Mouse (Mus musculus) heart, embryonic 12.5 days (tissue): ENCODE results near the gene Scnn1g. TPM values are rescaled to one million over a fixed set of nuclear protein-coding genes. Genes with fewer than 3 reads are reported as not detected.

Source experiments
- ATAC-seq: fragments of 200-750 bp; cut with Nextera tagmentation; 2 replicates; pipeline ENCODE4 v1.8.0; 2017; ENCODE audit warnings: moderate TSS enrichment, moderate library complexity; ENCODE audit not compliant: insufficient number of reproducible peaks, low FRiP score
- H3K27ac ChIP-seq: fragments of 300-500 bp; sonication (generic); 2 replicates; pipeline ENCODE4 v1.5.1; 2016; ENCODE audit warnings: mild to moderate bottlenecking, moderate library complexity; ENCODE audit not compliant: poor library complexity, severe bottlenecking
- H3K27me3 ChIP-seq: fragments of 300-500 bp; sonication (generic); replicated peaks from 2 replicates; pipeline ENCODE4 v1.6.1; 2016; ENCODE audit warnings: mild to moderate bottlenecking, moderate library complexity
- H3K36me3 ChIP-seq: fragments of 300-500 bp; sonication (generic); 2 replicates; pipeline ENCODE4 v1.6.1; 2016; ENCODE audit warnings: mild to moderate bottlenecking, moderate library complexity
- H3K4me1 ChIP-seq: fragments of 300-500 bp; sonication (generic); replicated peaks from 2 replicates; pipeline ENCODE4 v1.6.1; 2016; ENCODE audit warnings: mild to moderate bottlenecking
- H3K4me2 ChIP-seq: fragments of 300-500 bp; sonication (generic); 2 replicates; pipeline ENCODE4 v1.6.1; 2016; ENCODE audit warnings: mild to moderate bottlenecking, moderate library complexity
- H3K4me3 ChIP-seq: fragments of 300-500 bp; sonication (generic); 2 replicates; pipeline ENCODE4 v1.5.1; 2016; ENCODE audit warnings: mild to moderate bottlenecking
- H3K9ac ChIP-seq: fragments of 300-500 bp; sonication (generic); 2 replicates; pipeline ENCODE4 v1.6.1; 2016; ENCODE audit warnings: mild to moderate bottlenecking, moderate library complexity
- H3K9me3 ChIP-seq: fragments of 300-500 bp; sonication (generic); replicated peaks from 2 replicates; pipeline ENCODE4 v1.6.1; 2016; ENCODE audit warnings: mild to moderate bottlenecking, moderate library complexity
- WGBS: fragments of 180-500 bp; shearing (Covaris S2); methylation state at CpG from one replicate; pipeline ENCODE4 v1.1.7; 2016; 5-methylcytosine and 5-hydroxymethylcytosine counted together
- polyA plus RNA-seq: library from polyadenylated mRNA; unstranded; fragments of >200 nt; fragmentation: Nextera tagmentation; extraction: Ambion mirVana; gene quantifications from 2 replicates; pipeline ENCODE4 v1.2.1, GENCODE M21; 2016

Scnn1g gene
- not detected in 2 replicates for polyA plus RNA-seq

DNA sequence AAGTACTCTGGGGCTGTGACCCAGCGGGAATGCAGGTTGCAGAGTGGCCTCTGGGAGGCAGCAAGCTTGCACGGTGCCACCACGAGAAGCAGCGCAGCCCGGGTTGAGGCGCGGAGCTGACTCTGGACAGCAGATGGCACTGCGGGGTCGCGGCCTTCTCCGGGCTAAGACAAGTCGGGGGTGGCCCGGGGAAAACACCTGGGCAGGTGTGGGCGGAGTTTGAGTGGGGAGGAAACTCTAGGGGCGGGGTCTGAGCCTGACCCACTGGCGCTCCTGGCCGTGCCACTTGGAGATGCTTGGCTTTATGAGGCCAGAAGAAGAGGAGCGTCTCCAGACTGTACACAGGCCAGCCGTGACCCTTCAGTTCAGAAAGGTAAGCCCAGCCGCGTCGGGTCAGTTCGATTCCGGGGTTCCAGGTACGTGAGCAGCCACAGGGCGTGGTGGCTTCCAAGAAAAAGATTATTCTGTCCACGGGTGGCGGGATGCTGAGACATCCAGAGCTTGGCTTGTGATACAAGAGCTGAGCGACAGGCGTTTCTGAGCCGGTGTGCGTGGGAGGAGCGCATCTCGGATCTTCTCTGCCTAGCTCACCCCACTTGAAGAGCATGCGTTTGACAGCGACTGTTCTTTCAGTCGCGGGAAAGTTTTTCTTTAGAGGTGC lies at the start of gene Scnn1g:
Gene Scnn1g, plus strand, starts transcription at position 309 of the 661 bp plus-strand sequence.
- peak; percentile 77 for ATAC-seq
- Histone ChIP-seq H3K27ac (no peak within 1 kb of the TSS), H3K4me1 (peaks cover 20% of the 10 kb centered on the region), H3K4me2 (peak within 1 kb of the TSS; percentile 76), H3K4me3 (peak within 1 kb of the TSS; percentile 41), H3K36me3 (no peaks in the 10 kb centered on the region), H3K9me3 (no peaks in the 10 kb centered on the region), H3K9ac (peak within 1 kb of the TSS; percentile 49; the same call in 1 of the 2 replicates), H3K27me3 (peaks cover 46% of the 10 kb centered on the region)
- 2% methylated on average over 38 of the region's 38 CpGs for WGBS

DNA sequence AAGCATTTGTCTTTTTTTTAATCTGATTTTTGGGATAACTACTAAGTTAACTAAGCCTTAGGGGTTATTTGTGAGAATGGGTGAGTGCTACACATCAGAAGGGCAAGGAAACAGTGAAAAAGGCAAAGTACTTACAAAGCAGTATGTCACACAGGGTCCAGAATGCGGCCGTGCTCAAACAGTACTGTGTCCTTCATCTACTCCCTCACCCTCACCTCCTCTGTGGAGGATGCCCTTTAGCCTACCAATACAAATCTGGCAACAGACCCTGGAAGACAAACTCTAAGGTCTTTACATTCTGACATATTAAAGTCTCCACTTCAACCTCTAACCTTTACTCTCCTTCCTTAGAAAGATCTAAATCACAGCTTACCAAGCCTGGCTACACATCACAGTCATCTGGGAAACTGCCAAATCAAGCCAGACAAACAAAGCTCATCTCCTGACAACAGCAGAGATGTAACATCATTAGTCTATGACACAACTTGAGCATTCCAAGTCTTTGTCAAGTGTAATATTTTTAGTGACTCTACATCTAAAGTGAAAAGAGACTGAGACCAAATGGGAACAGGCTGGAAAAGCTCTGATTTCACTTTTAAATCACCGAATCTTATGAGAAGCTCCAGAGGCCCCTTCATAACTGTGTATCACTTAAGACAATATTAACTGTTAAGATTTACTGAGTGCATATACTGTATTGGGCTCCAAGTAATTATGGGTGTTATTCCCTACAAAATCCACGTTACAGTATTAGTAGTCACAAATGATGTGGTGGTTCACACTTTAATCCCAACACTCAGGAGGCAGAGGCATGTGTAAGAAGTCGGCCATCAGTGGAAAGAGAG lies 48.9 kb upstream of the Scnn1g start:
- Histone ChIP-seq H3K9ac (no peak overlapping the region), H3K36me3 (no peaks in the 10 kb centered on the region), H3K4me2 (no peak overlapping the region), H3K4me3 (no peak overlapping the region), H3K9me3 (no peaks in the 10 kb centered on the region; the same call in 1 of the 2 replicates), H3K27ac (no peak overlapping the region), H3K4me1 (no peaks in the 10 kb centered on the region), H3K27me3 (no peaks in the 10 kb centered on the region)
- 89% methylated on average over 5 of the region's 5 CpGs for WGBS
- no peak for ATAC-seq

DNA sequence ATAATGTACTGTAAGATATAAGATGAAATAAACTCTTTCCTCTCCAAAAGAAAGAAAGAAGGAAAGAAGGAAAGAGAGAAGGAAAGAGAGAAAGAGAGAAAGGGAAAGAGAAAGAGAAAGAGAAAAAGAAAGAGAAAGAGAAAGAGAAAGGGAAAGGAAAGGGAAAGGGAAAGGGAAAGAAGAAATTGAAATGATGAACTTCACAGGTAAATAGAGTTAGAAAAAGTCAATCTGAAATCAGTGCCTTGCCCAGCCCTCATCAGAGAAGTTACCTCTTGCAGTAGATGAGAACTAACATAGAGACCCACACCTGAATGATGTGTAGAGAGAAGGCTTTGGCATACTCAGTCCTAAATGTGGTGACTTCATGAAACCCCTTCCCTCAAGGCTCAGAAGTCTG lies 44.9 kb upstream of the Scnn1g start:
- no peaks in the 10 kb centered on the region; the same call in 1 of the 2 replicates for H3K9me3 ChIP-seq
- H3K27ac ChIP-seq: no peak overlapping the region
- H3K27me3 ChIP-seq: no peaks in the 10 kb centered on the region
- no peak overlapping the region for H3K4me2 ChIP-seq
- H3K4me3 ChIP-seq: no peak overlapping the region
- H3K9ac ChIP-seq: no peak overlapping the region
- no peak for ATAC-seq
- no peaks in the 10 kb centered on the region for H3K4me1 ChIP-seq
- no peaks in the 10 kb centered on the region for H3K36me3 ChIP-seq

DNA sequence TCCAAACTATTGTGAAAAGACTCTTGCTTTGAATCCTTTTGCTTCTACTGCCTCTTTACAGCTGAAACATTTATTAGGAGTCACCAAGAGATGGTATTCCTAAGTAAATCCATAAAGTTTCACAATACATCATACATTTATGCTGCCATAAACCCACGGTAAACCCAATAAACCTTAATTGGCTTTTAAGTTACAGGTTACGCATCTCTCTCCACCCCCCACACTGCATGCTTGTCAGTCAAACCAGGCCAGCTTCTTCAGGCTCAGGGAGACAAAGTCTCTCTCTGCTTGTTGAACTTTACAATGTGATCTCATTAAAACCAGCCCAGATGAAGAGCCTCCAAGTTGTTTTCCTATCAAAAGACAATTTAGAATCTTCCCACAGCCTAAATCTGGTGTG lies 42.5 kb upstream of the Scnn1g start:
- no peaks in the 10 kb centered on the region for H3K9me3 ChIP-seq
- no peaks in the 10 kb centered on the region; the same call in 1 of the 2 replicates for H3K4me1 ChIP-seq
- H3K27me3 ChIP-seq: no peaks in the 10 kb centered on the region
- no peak overlapping the region for H3K4me3 ChIP-seq
- no peak overlapping the region for H3K4me2 ChIP-seq
- H3K27ac ChIP-seq: no peak overlapping the region
- no peak overlapping the region for H3K9ac ChIP-seq
- 90% methylated on average over 2 of the region's 2 CpGs for WGBS
- ATAC-seq: no peak
- no peaks in the 10 kb centered on the region for H3K36me3 ChIP-seq

DNA sequence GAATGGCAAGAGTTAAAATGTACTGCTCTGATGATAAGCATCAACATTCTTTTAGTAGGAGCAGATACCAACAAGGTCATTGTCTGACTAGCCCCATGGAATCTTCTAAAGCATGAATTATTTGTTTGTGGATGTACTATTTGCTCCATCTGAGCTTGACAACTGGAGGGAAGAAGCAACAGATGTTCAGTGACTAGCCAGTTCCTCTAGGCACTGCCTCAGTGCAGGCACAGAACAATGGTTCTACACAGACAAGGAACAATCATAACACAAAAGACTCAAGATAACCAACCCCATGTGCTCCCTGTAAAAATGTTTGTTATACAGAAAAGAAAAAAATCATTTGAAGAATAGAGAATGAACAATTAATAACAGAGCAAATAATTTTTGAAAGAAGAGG lies 37.1 kb upstream of the Scnn1g start:
- ATAC-seq: no peak
- Histone ChIP-seq H3K9me3 (no peaks in the 10 kb centered on the region), H3K4me3 (no peak overlapping the region), H3K36me3 (no peaks in the 10 kb centered on the region), H3K4me2 (no peak overlapping the region), H3K9ac (no peak overlapping the region), H3K27ac (no peak overlapping the region), H3K27me3 (no peaks in the 10 kb centered on the region), H3K4me1 (peaks cover 26% of the 10 kb centered on the region)

DNA sequence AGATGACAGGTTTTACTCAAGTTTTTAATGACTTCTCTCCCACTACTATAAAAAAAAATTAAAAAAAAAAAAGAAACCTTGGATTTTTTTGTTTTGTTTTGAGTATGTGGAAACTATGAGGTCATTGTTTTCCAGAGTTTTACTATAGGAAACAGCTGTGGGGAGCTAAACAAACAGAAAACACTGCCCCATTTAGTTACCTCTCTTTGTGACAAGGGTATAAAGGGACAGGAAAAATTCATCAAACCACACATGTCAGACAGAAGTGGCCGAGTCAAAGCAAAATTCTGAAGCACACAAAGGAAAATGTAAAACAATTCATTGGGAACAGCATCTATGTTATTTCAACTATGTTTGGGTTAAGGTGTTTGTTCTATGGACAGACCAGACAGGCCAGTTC lies 36.7 kb upstream of the Scnn1g start:
- ATAC-seq: no peak
- Histone ChIP-seq H3K9ac (no peak overlapping the region), H3K4me2 (no peak overlapping the region), H3K27me3 (no peaks in the 10 kb centered on the region), H3K27ac (no peak overlapping the region), H3K4me3 (no peak overlapping the region), H3K4me1 (peaks cover 30% of the 10 kb centered on the region), H3K9me3 (no peaks in the 10 kb centered on the region), H3K36me3 (no peaks in the 10 kb centered on the region)
- WGBS: 51% methylated on average over 1 of the region's 1 CpGs

DNA sequence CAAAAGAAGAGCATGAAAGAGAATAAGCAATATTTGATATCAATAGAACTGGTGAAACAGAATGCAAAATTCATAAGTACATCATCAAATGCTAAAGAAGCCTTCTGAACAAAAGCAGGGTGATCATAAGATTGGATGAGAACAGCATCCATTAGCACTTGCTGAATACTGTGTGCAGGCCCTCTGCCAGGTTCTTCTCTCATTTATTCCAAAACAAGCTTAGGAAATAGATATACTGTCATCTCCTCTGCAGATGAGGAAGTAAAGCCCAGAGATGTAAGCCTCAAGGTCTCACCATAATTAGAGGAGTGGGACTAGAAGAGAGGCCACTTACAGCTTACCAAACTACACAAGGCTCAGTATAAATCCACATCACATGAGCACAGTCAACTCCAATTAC lies 35.1 kb upstream of the Scnn1g start:
- no peak for ATAC-seq
- Histone ChIP-seq H3K36me3 (no peaks in the 10 kb centered on the region), H3K9ac (no peak overlapping the region), H3K4me1 (peaks cover 43% of the 10 kb centered on the region), H3K27me3 (no peaks in the 10 kb centered on the region), H3K9me3 (no peaks in the 10 kb centered on the region), H3K4me3 (no peak overlapping the region), H3K27ac (no peak overlapping the region), H3K4me2 (no peak overlapping the region)

DNA sequence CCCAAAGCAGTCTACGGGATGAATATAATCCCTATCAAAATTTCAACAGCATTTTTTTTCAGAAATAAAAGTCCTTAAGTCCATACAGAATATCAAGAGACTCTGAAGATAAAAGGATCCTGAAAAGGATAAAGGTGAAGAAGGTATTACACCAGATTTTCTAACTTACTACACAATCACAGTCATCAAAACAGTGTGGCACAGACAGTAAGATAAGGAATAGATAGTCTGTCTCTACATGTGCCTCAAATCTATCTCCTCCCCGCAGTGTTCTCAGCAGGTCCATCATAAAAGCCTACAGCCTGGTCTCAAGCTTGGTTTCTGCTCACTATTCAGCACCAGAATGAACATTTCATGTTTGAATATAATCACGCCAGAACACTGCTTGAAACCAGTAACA lies 33.8 kb upstream of the Scnn1g start:
- Histone ChIP-seq H3K27ac (no peak overlapping the region), H3K9ac (no peak overlapping the region), H3K4me1 (peaks cover 53% of the 10 kb centered on the region), H3K4me3 (no peak overlapping the region), H3K36me3 (no peaks in the 10 kb centered on the region), H3K27me3 (no peaks in the 10 kb centered on the region), H3K9me3 (no peaks in the 10 kb centered on the region), H3K4me2 (no peak overlapping the region)
- ATAC-seq: no peak
- 75% methylated on average over 3 of the region's 3 CpGs for WGBS

DNA sequence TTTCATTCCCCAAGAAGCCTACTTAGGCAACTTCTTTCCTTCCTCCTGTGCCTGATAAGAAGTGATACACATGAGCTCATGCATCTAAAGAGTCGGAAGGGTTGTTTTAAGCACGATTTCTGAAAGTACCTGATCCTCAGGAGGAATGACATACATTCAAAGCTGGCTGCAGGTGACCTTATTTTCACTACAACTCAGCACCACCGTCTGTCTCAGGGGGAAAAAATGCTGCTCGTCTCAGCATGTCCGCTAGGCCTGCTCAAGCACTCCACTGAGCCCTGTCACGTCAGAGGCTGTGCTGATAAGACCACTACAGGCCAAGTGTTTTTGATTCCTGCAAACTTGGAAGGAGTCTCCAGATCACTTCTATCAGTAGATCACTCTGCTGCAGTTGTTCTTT lies 32.3 kb upstream of the Scnn1g start:
- H3K4me1 ChIP-seq: peaks cover 64% of the 10 kb centered on the region
- peak overlapping the region; percentile 19; the same call in 1 of the 2 replicates for H3K4me2 ChIP-seq
- no peak overlapping the region for H3K4me3 ChIP-seq
- no peak for ATAC-seq
- 14% methylated on average over 6 of the region's 6 CpGs for WGBS
- H3K9ac ChIP-seq: no peak overlapping the region; the same call in 1 of the 2 replicates
- no peaks in the 10 kb centered on the region for H3K36me3 ChIP-seq
- no peak overlapping the region for H3K27ac ChIP-seq
- H3K9me3 ChIP-seq: no peaks in the 10 kb centered on the region
- no peaks in the 10 kb centered on the region for H3K27me3 ChIP-seq

DNA sequence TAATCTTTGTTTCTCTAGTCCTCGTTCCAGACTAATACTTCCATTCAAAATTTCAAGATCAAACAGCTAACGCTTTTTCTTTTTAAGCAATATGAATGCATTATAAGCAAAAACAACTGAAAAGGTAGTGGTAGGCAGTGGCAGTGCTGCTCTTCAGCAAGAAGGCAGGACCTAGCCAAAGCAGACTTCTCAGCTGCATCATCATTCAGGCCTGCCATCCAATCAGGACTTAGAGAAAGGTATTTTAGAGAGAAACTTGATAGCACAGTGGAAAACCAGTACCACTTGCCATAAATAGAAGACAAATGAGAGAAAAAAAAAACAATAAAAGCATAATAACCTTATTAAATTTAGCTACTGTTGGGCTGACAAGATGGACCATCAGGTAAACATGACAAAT lies 29.2 kb upstream of the Scnn1g start:
- Histone ChIP-seq H3K27me3 (0 out of 2 replicates have a peak, but pooled peaks cover 9% of the 10 kb centered on the region), H3K4me1 (peaks cover 51% of the 10 kb centered on the region), H3K4me3 (no peak overlapping the region), H3K27ac (no peak overlapping the region), H3K36me3 (no peaks in the 10 kb centered on the region), H3K4me2 (0 out of 2 replicates have a peak overlapping the region, but pooled peaks have one; percentile 98), H3K9me3 (no peaks in the 10 kb centered on the region), H3K9ac (no peak overlapping the region)
- WGBS: 89% methylated on average over 2 of the region's 2 CpGs
- no peak for ATAC-seq

DNA sequence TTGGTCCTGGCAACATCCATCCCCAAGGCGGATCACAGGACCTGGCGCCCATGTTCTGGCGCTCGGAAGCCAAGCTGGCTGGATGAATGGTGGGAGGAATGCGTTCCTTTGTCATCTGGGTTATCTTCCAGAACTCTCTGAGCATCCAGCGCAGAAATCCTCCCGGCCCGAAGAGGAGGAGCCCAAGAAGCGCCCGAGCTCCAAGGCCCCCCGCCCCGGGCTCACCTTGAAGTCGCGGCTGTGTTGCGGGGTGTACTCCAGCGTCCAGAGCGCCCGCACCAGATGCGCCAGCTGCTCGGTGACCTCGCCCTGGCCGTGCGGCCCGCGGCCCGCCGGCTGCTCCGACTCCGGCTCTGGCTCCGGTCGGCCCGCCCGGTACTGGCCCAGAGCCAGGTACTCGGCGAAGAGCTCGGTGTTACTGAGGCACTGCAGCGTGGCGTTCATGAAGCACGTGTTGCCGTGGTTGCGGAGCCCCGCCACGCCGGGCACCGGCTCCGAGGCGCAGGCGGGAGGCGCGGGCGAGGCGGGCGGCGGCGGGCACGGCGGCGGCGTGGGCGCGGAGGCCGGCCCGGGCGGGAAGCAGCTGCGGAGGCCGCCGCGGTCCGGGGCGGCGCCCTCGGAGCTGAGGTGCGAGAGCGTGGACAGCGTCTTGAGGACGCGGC lies 27.7 kb upstream of the Scnn1g start:
- peak overlapping the region; percentile 98 for H3K4me2 ChIP-seq
- H3K27ac ChIP-seq: no peak overlapping the region
- H3K9ac ChIP-seq: peak overlapping the region; percentile 87
- WGBS: 2% methylated on average over 73 of the region's 77 CpGs
- peak; percentile 41 for ATAC-seq
- H3K9me3 ChIP-seq: no peaks in the 10 kb centered on the region
- no peaks in the 10 kb centered on the region for H3K36me3 ChIP-seq
- H3K27me3 ChIP-seq: peaks cover 18% of the 10 kb centered on the region
- peaks cover 45% of the 10 kb centered on the region for H3K4me1 ChIP-seq
- H3K4me3 ChIP-seq: peak overlapping the region; percentile 86
